ENCODE assay signal across 8 mouse cellular contexts in genomic region chr2:124613671-124614210, GRCm38 (mm10).
DNase-seq lines count a peak whose midpoint lies in the region; ATAC-seq and TF ChIP-seq lines count a peak whose summit lies in the region.
"Had no signal": no experiment of that assay in that cellular context is flagged by ENCODE, and none has a peak within 500 bp of the region (broad histone marks: within the 10 kb centered on the region; RNA-seq: fewer than 3 reads in every experiment).

No protein-coding gene starts in this region.

- ATAC-seq in forebrain, embryonic 16.5 days, result no peak
- ATAC-seq in intestine, embryonic 16.5 days, result no peak
- 0 out of 2 replicates have a peak, but pooled peaks have one; percentile 15 for ATAC-seq in neural tube, embryonic 13.5 days (ENCODE audit: low read depth)

- no peak overlapping the region for H3K9ac ChIP-seq in liver, adult 2 months (ENCODE audit: low read depth, low read length)
- H3K9ac ChIP-seq in forebrain, embryonic 16.5 days (replicated peaks; ENCODE audit: low read depth, low read length), result no peak overlapping the region; the same call in 1 of the 2 replicates
- no peak overlapping the region; the same call in 1 of the 2 replicates for H3K9ac ChIP-seq in intestine, embryonic 16.5 days (ENCODE audit: low read depth, low read length)
- peak overlapping the region; percentile 87 for H3K9ac ChIP-seq in neural tube, embryonic 13.5 days

- no peaks in the 10 kb centered on the region for H3K36me3 ChIP-seq in liver, adult 2 months (ENCODE audit: control insufficient read depth, insufficient read depth, low read length)
- no peaks in the 10 kb centered on the region for H3K36me3 ChIP-seq in forebrain, embryonic 16.5 days (ENCODE audit: control insufficient read depth, insufficient read depth)
- no peaks in the 10 kb centered on the region for H3K36me3 ChIP-seq in intestine, embryonic 16.5 days (ENCODE audit: control insufficient read depth, insufficient read depth, low read length)
- no peaks in the 10 kb centered on the region for H3K36me3 ChIP-seq in neural tube, embryonic 13.5 days

- H3K27me3 ChIP-seq in liver, adult 2 months (ENCODE audit: control insufficient read depth, insufficient read depth, low read length), result no peaks in the 10 kb centered on the region
- H3K27me3 ChIP-seq in forebrain, embryonic 16.5 days (replicated peaks; ENCODE audit: control insufficient read depth, insufficient read depth, low read length), result no peaks in the 10 kb centered on the region
- no peaks in the 10 kb centered on the region for H3K27me3 ChIP-seq in intestine, embryonic 16.5 days (replicated peaks; ENCODE audit: control insufficient read depth, insufficient read depth, low read length)
- H3K27me3 ChIP-seq in neural tube, embryonic 13.5 days, result no peaks in the 10 kb centered on the region

- H3K27ac ChIP-seq in liver, adult 2 months (replicated peaks; ENCODE audit: insufficient read depth, low read depth, low read length), result no peak overlapping the region
- no peak overlapping the region for H3K27ac ChIP-seq in forebrain, embryonic 16.5 days (ENCODE audit: low read length)
- H3K27ac ChIP-seq in intestine, embryonic 16.5 days (ENCODE audit: low read length), result no peak overlapping the region
- peak overlapping the region; percentile 96 for H3K27ac ChIP-seq in neural tube, embryonic 13.5 days (replicated peaks)

- H3K4me2 ChIP-seq in forebrain, embryonic 16.5 days (ENCODE audit: low read length), result peak overlapping the region; percentile 91
- H3K4me2 ChIP-seq in intestine, embryonic 16.5 days (ENCODE audit: low read depth, low read length), result peak overlapping the region; percentile 68
- peak overlapping the region; percentile 68 for H3K4me2 ChIP-seq in neural tube, embryonic 13.5 days

- TF ChIP-seq CTCF in liver, adult 2 months (IDR thresholded peaks at IDR 0.05; ENCODE audit: low read depth, low read length), result no peak

- WGBS in liver, adult 2 months, result 65% methylated on average over 3 of the region's 3 CpGs
- WGBS in forebrain, embryonic 16.5 days, result 52% methylated on average over 3 of the region's 3 CpGs
- WGBS in intestine, embryonic 16.5 days, result 61% methylated on average over 3 of the region's 3 CpGs
- 14% methylated on average over 3 of the region's 3 CpGs for WGBS in neural tube, embryonic 13.5 days

- no peak for DNase-seq in liver, adult 2 months (ENCODE audit: extremely low read depth, low read depth, low spot score)
- no peak for DNase-seq in liver
- no peak for DNase-seq in Muller cell, postnatal 12 days (ENCODE audit: inconsistent ontology term)
- DNase-seq in adrenal gland, postnatal 14 days, result no peak

- H3K9me3 ChIP-seq in forebrain, embryonic 16.5 days (ENCODE audit: control insufficient read depth, low read length), result no peaks in the 10 kb centered on the region
- no peaks in the 10 kb centered on the region for H3K9me3 ChIP-seq in intestine, embryonic 16.5 days (ENCODE audit: control insufficient read depth, low read length)
- no peaks in the 10 kb centered on the region for H3K9me3 ChIP-seq in neural tube, embryonic 13.5 days

- no peaks in the 10 kb centered on the region; the same call in 1 of the 2 replicates for H3K4me1 ChIP-seq in liver, adult 2 months (ENCODE audit: control insufficient read depth, insufficient read depth, low read length)
- peaks cover 35% of the 10 kb centered on the region for H3K4me1 ChIP-seq in forebrain, embryonic 16.5 days (replicated peaks; ENCODE audit: control insufficient read depth, insufficient read depth, low read length)
- peaks cover 49% of the 10 kb centered on the region for H3K4me1 ChIP-seq in intestine, embryonic 16.5 days (ENCODE audit: control insufficient read depth, insufficient read depth, low read length)
- H3K4me1 ChIP-seq in neural tube, embryonic 13.5 days (replicated peaks), result peaks cover 86% of the 10 kb centered on the region

- 0 out of 2 replicates have a peak overlapping the region, but pooled peaks have one; percentile 8 for H3K4me3 ChIP-seq in liver, adult 2 months (ENCODE audit: insufficient read depth, low read depth, low read length)
- H3K4me3 ChIP-seq in forebrain, embryonic 16.5 days (replicated peaks; ENCODE audit: low read length), result peak overlapping the region; percentile 2; the same call in 1 of the 2 replicates
- peak overlapping the region; percentile 0; the same call in 1 of the 2 replicates for H3K4me3 ChIP-seq in intestine, embryonic 16.5 days (ENCODE audit: low read length)
- H3K4me3 ChIP-seq in neural tube, embryonic 13.5 days, result peak overlapping the region; percentile 63
- H3K4me3 ChIP-seq: myocyte had no signal

- H3K79me2 ChIP-seq in liver, adult 2 months (ENCODE audit: control insufficient read depth, insufficient read depth, low read length), result 0 out of 2 replicates have a peak, but pooled peaks cover 5% of the 10 kb centered on the region

- no peak for TF ChIP-seq POLR2A in liver, adult 2 months (IDR thresholded peaks at IDR 0.05; ENCODE audit: extremely low read depth, insufficient read depth, low read length)

Comparison
In these comparisons a context has a peak if more than half of its experiments do, and no peak if none do; other contexts are left out.
1. H3K4me3 ChIP-seq: peak in every context shown above with its lines; median percentile 63 in neural tube, embryonic 13.5 days; 8 in liver, adult 2 months; 2 in forebrain, embryonic 16.5 days; 0 in intestine, embryonic 16.5 days.